Mouse (Mus musculus) heart, embryonic 10.5 days (tissue): ENCODE measurements around the gene Aco2. TPM values are rescaled to one million over a fixed set of nuclear protein-coding genes. Genes with fewer than 3 reads are reported as not detected.

Source experiments
- DNase-seq: peaks from one replicate; pipeline ENCODE4 v3.0.0-alpha.2; 2017; ENCODE audit warnings: low spot score
- H3K27ac ChIP-seq: fragments of 300-500 bp; sonication (generic); 2 replicates; pipeline ENCODE4 v1.5.1; 2016; ENCODE audit warnings: mild to moderate bottlenecking
- H3K27me3 ChIP-seq: fragments of 300-500 bp; sonication (generic); 2 replicates; pipeline ENCODE4 v1.6.1; 2016; ENCODE audit warnings: mild to moderate bottlenecking; ENCODE audit not compliant: poor library complexity, insufficient read depth, severe bottlenecking
- H3K36me3 ChIP-seq: fragments of 300-500 bp; sonication (generic); 2 replicates; pipeline ENCODE4 v1.6.1; 2016; ENCODE audit warnings: mild to moderate bottlenecking, moderate library complexity
- H3K4me1 ChIP-seq: fragments of 300-500 bp; sonication (generic); 2 replicates; pipeline ENCODE4 v1.6.1; 2016; ENCODE audit warnings: mild to moderate bottlenecking
- H3K4me3 ChIP-seq: fragments of 300-500 bp; sonication (generic); 2 replicates; pipeline ENCODE4 v1.5.1; 2016; ENCODE audit warnings: mild to moderate bottlenecking, moderate library complexity
- H3K9me3 ChIP-seq: fragments of 300-500 bp; sonication (generic); 2 replicates; pipeline ENCODE4 v1.6.1; 2016; ENCODE audit warnings: mild to moderate bottlenecking, moderate library complexity
- WGBS: fragments of 180-500 bp; shearing (Covaris S2); methylation state at CpG from one replicate; pipeline ENCODE4 v1.1.7; 2016; 5-methylcytosine and 5-hydroxymethylcytosine counted together
- polyA plus RNA-seq: library from polyadenylated mRNA; unstranded; fragments of >200 nt; fragmentation: Nextera tagmentation; extraction: Ambion mirVana; gene quantifications from 2 replicates; pipeline ENCODE4 v1.2.1, GENCODE M21; 2016

Aco2 gene
- polyA plus RNA-seq, result 320 and 472 TPM in 2 replicates

GRCm38 (mm10) chr15:81872262-81873136 lies at the start of gene Aco2:
TSS of gene Aco2 (plus strand) at chr15:81872309.
- Histone ChIP-seq H3K4me3 (peak within 1 kb of the TSS; percentile 93), H3K27ac (peak within 1 kb of the TSS; percentile 98), H3K36me3 (peaks cover 34% of the 10 kb centered on the region), H3K4me1 (peaks cover 7% of the 10 kb centered on the region), H3K9me3 (no peaks in the 10 kb centered on the region), H3K27me3 (no peaks in the 10 kb centered on the region)
- peak; percentile 99 for DNase-seq
- WGBS, result under 1% methylated on average over 53 of the region's 53 CpGs

DNA sequence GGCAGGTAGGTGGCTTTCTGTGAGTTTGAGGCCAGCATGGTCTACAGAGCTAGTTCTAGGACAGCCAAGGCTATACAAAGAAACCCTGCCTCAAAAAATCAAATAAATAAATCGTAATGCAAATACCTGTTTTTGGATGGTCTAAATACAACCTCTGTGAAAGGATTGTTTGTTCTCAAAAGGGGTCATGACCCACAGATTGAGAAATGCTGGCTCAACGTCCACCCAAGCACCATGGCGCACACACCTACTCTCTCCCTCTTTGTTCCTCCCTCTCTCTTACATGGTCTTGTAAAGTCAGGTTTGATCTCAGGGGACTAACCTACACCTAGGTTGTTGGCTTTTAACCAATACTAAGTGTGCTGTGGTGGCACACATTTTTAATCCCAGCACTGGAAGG lies 49.5 kb upstream of the Aco2 start:
- no peaks in the 10 kb centered on the region for H3K4me1 ChIP-seq
- peaks cover 86% of the 10 kb centered on the region for H3K36me3 ChIP-seq
- no peak for DNase-seq
- no peaks in the 10 kb centered on the region for H3K9me3 ChIP-seq
- no peak overlapping the region for H3K4me3 ChIP-seq
- H3K27ac ChIP-seq, result no peak overlapping the region
- H3K27me3 ChIP-seq, result no peaks in the 10 kb centered on the region
- 87% methylated on average over 3 of the region's 3 CpGs for WGBS

DNA sequence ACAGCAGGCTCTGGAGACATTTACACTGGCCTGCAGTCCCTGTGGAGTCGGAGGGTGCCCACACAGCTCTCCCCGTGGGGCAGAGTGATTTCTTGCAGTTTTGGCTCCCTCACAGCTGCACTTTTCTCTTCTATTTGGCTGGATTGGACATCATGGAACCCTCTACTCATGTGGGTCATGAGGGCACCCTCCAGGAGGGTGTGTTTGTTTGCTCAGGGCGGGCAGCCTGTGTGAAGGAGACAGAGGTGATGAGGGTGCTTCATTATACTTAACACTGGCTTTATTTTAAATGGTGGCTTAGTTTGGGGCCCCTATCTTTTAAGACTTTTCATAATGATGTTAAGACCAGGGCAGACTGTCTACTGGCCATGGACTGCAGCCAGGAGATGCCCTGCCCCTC lies 47.3 kb upstream of the Aco2 start:
- DNase-seq, result no peak
- Histone ChIP-seq H3K9me3 (no peaks in the 10 kb centered on the region), H3K4me3 (no peak overlapping the region), H3K27me3 (no peaks in the 10 kb centered on the region), H3K27ac (no peak overlapping the region), H3K36me3 (peaks cover 67% of the 10 kb centered on the region), H3K4me1 (peaks cover 5% of the 10 kb centered on the region)
- WGBS, result 83% methylated on average over 3 of the region's 3 CpGs

DNA sequence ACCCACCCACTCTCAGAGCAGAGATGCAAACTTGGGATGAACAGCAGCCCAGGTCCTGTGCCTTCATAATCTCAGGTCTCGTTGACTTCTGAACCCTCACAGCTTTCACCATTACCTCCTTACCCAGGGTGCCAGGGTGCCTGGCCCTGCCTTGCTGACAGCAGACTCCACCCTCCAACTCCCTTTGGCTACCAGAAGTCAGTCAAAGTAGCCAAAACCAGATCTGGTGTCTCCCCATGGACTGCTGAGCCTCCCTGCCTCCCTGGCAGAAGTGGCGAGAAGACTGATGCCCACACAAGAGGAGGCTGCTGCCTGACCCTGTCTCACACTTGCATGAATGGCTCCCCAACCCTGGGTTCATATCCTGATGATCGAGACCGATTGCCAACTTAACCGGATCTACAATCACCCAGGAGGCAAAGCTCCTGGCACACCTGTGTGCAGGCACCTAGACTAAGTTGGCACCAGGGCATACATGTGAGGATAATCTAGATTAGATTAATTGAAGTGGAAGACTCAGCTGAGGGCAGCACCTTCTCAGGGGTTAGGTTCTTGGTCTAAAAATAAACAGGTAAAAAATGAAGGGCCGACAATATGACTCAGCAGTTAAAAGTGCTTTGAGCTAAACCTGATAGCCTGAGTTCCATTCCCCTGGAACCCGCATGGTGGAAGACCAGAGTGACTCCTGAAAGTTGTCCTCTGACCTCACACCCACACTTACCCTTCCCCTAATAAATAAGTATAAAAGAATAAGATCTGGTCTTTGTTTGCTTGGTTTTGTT lies 43.5 kb upstream of the Aco2 start:
- H3K27me3 ChIP-seq, result no peaks in the 10 kb centered on the region
- H3K36me3 ChIP-seq, result peaks cover 33% of the 10 kb centered on the region
- no peak overlapping the region for H3K4me3 ChIP-seq
- peaks cover 11% of the 10 kb centered on the region for H3K4me1 ChIP-seq
- H3K9me3 ChIP-seq, result no peaks in the 10 kb centered on the region
- no peak for DNase-seq
- 70% methylated on average over 7 of the region's 7 CpGs for WGBS
- H3K27ac ChIP-seq, result no peak overlapping the region

DNA sequence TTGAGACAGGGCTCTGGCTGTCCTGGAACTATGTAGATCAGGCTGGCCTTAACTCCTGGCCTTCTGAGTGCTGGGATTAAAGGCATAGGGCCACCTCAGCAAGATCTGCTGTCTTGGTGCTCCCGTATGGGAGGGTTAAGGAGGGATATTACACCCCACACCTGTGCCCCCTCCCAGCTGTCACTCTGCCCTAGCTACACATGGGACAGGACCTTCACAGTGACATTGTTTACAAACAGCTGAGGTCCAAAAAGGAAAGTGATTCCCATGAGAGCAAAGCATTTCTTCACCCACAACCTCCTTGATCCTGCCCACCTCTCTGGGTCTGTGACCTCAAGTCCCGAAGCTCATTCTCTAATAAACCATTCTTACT lies 42.9 kb upstream of the Aco2 start:
- Histone ChIP-seq H3K4me3 (no peak overlapping the region), H3K27ac (no peak overlapping the region), H3K9me3 (no peaks in the 10 kb centered on the region), H3K36me3 (peaks cover 28% of the 10 kb centered on the region), H3K4me1 (peaks cover 14% of the 10 kb centered on the region), H3K27me3 (0 out of 2 replicates have a peak, but pooled peaks cover 3% of the 10 kb centered on the region)
- WGBS, result 67% methylated on average over 2 of the region's 2 CpGs
- no peak for DNase-seq

DNA sequence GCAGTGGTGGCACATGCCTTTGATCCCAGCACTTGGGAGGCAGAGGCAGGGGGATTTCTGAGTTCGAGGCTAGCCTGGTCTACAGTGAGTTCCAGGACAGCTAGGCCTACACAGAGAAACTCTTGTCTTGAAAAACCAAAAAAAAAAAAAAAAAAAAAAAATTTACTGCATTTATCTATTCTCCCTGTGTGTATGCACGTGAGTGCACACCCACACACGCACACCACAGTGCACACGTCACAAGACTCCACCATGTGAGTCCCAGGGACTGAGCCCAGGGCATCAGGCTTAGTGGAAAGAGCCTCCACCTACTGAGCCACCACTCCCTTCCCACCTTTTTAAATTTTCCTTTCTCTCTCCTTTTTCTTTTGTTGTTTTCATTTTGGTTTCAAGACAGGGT lies 41.6 kb upstream of the Aco2 start:
- no peaks in the 10 kb centered on the region for H3K9me3 ChIP-seq
- 86% methylated on average over 4 of the region's 4 CpGs for WGBS
- 0 out of 2 replicates have a peak, but pooled peaks cover 12% of the 10 kb centered on the region for H3K27me3 ChIP-seq
- peaks cover 24% of the 10 kb centered on the region for H3K4me1 ChIP-seq
- H3K4me3 ChIP-seq, result no peak overlapping the region
- no peak for DNase-seq
- peaks cover 14% of the 10 kb centered on the region for H3K36me3 ChIP-seq
- no peak overlapping the region for H3K27ac ChIP-seq

DNA sequence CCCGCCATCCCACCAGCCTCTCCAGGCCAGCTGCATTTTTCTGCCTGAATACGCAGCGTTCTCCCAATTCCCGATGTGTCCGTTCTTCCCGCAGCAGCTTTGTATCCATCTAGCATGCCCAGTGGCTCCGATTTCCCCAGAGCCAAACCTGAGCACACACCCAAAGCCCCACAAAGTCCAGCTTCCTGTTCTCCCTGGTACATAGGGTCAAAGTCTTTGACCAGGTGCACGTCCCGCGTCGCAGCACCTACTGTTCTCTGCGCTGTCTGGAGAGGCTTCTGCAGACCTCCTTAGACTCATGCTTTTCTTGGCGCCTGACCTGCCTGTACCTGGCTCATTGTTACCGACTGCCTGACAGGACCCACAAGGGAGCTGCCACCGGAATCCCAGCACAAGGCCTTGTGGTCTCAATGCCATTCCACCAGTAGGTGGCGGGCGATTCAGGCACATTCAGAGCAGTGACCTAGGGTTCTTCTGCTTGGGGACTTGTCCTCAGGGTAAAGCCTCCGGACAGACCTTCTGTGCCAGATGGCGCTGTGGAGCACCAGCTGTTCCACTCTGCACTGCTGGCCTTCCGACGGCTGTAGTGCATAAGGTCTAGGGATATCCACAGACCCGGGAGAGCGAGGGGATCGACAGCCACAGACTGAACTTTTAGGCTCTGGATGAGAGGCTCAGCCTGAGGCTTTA lies 40.8 kb upstream of the Aco2 start:
- Histone ChIP-seq H3K9me3 (no peaks in the 10 kb centered on the region), H3K36me3 (peaks cover 10% of the 10 kb centered on the region; the same call in 1 of the 2 replicates), H3K4me1 (peaks cover 31% of the 10 kb centered on the region), H3K27me3 (0 out of 2 replicates have a peak, but pooled peaks cover 12% of the 10 kb centered on the region), H3K27ac (peak overlapping the region; percentile 30; the same call in 1 of the 2 replicates), H3K4me3 (peak overlapping the region; percentile 30; the same call in 1 of the 2 replicates)
- WGBS, result 14% methylated on average over 24 of the region's 24 CpGs
- peak; percentile 97 for DNase-seq

DNA sequence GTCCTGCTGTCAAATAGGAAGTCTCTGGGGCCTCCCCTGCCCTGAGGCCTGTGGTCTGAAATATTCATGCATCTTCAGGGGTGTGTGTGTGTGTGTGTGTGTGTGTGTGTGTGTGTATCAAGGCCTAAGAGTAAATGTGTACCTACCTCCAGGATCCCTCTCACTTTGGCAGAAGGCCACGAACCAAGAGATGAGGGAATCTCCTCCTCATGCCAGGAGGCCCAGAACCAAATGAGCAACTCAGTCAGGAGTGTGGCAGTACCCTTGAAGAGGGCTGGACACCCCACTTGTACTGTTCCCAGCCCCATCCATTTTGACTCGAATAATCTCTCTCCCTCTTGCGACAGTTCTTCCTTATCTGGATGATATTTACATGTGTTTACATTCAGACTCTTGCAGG lies 39.9 kb upstream of the Aco2 start:
- peaks cover 39% of the 10 kb centered on the region for H3K4me1 ChIP-seq
- H3K4me3 ChIP-seq, result no peak overlapping the region
- DNase-seq, result no peak
- H3K36me3 ChIP-seq, result peaks cover 5% of the 10 kb centered on the region; the same call in 1 of the 2 replicates
- 79% methylated on average over 3 of the region's 3 CpGs for WGBS
- H3K9me3 ChIP-seq, result no peaks in the 10 kb centered on the region
- H3K27ac ChIP-seq, result no peak overlapping the region
- peaks cover 17% of the 10 kb centered on the region; the same call in 1 of the 2 replicates for H3K27me3 ChIP-seq

DNA sequence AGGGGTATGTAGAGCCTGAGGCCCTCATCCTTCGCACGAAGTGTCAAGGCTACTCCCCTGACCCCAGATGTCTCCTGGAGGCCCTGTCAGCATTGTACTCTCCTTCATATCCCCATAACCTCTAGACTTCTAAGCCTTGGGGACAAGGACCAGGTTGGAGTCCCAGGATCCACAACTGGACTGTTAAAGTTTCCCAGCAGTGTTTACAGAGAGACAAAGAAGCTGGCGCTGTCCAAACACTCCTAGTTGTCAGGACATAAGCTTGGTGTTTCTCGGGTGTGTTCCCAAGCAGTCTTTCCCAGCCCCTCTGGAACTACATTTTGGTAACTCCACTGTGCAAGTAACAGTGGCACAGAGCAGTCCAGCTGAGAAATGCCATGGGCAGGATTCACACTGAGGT lies 38.6 kb upstream of the Aco2 start:
- Histone ChIP-seq H3K4me3 (no peak overlapping the region), H3K36me3 (0 out of 2 replicates have a peak, but pooled peaks cover 1% of the 10 kb centered on the region), H3K27ac (peak overlapping the region; percentile 38; the same call in 1 of the 2 replicates), H3K9me3 (no peaks in the 10 kb centered on the region), H3K4me1 (peaks cover 38% of the 10 kb centered on the region), H3K27me3 (peaks cover 17% of the 10 kb centered on the region; the same call in 1 of the 2 replicates)
- 72% methylated on average over 4 of the region's 4 CpGs for WGBS
- no peak for DNase-seq

DNA sequence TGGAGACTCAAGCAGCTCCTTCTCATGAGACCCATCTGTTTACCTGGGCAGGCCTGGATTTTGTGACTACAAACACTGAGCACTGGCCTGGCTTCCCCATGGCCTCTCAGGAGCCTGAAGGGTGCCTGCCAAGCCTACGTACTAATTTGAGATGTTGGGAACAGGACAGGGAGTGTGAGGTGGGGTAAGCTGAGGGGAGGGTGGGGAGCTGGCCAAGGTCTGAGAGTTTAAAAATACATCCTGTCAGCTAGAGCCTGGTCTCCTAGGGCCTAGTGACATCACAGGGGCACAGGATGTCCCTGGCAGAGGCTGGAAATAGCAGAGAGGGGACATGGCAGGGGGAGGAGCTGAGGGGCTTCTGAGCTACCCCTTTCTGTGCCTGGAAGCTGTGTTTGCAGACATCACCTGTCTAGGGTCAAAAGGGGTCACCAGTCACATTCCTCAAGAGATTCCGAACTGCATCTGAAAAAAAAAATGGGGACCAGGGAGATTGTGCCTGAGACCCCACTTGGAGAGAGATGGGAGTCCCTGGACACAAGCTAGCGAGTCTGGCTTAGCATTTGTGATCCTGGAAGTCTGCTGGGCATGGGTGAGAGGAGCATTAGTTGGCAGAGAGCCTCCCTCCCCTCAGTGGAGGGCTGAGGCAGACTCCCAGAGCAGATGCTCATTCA lies 37.8 kb upstream of the Aco2 start:
- no peaks in the 10 kb centered on the region for H3K36me3 ChIP-seq
- no peaks in the 10 kb centered on the region for H3K9me3 ChIP-seq
- peaks cover 17% of the 10 kb centered on the region; the same call in 1 of the 2 replicates for H3K27me3 ChIP-seq
- WGBS, result 39% methylated on average over 3 of the region's 3 CpGs
- DNase-seq, result no peak
- H3K4me3 ChIP-seq, result no peak overlapping the region
- H3K27ac ChIP-seq, result peak overlapping the region; percentile 38
- H3K4me1 ChIP-seq, result peaks cover 40% of the 10 kb centered on the region

- Histone ChIP-seq H3K4me1 (peaks cover 40% of the 10 kb centered on the region), H3K36me3 (no peaks in the 10 kb centered on the region), H3K9me3 (no peaks in the 10 kb centered on the region), H3K4me3 (peak overlapping the region; percentile 53; the same call in 1 of the 2 replicates), H3K27ac (no peak overlapping the region), H3K27me3 (peaks cover 17% of the 10 kb centered on the region; the same call in 1 of the 2 replicates)
- WGBS, result 72% methylated on average over 10 of the region's 10 CpGs
- no peak for DNase-seq
These were observed 36.9 kb upstream of the Aco2 start for GRCm38 (mm10) chr15:81835007-81835880.
